Mouse (Mus musculus): ENCODE measurements around the gene Gm20896. TPM values are rescaled to one million over a fixed set of nuclear protein-coding genes. Genes with fewer than 3 reads are reported as not detected.
"Not testable (repeated sequence)": the region's sequence is repeated elsewhere in the genome, so short reads cannot be mapped to it uniquely, and the experiment has no call there.

Gm20896 gene
- polyA plus RNA-seq (2015; fragmentation: Nextera tagmentation; extraction: Ambion mirVana) = not detected in 2 replicates

DNA sequence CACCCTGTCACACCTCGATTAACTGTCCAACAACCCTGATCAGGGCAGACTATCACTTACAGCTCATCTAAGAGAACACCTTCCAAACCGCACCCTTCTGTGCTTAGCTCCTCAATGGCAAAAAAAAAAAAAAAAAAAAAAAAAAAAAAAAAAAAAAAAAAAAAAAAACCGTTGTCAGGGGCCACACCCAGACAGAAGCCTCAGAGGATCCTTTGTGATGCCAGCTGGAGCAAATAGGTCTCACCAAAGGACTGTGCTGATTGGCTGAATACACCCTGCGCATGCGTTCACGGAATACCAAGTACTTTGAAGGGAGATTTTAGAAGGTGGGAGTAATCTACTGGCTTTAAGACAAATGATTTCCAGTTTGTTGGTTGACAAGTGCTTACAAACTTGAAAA lies at the start of gene Gm20896:
Gene Gm20896, minus strand, starts transcription at position 101 of the 400 bp plus-strand sequence.
- H3K4me1 ChIP-seq; H3K9me3 ChIP-seq; H3K27me3 ChIP-seq (replicated peaks); H3K27ac ChIP-seq; H3K9ac ChIP-seq; H3K4me3 ChIP-seq (replicated peaks); H3K36me3 ChIP-seq; ATAC-seq (ENCODE audit: insufficient read depth, low FRiP score, low read depth); H3K4me2 ChIP-seq: not testable (repeated sequence)
- WGBS = 92% methylated on average over 2 of the region's 6 CpGs
